In genomic region chr7:35790201-35790600, GRCm38 (mm10) we compare ENCODE assay signal across 10 mouse cellular contexts. TPM values are rescaled to one million over a fixed set of nuclear protein-coding genes. Genes with fewer than 3 reads are reported as not detected.
A peak's percentile ranks its signal among the peaks of the same experiment; 100 is the strongest.
DNase-seq lines count a peak whose midpoint lies in the region; ATAC-seq and TF ChIP-seq lines count a peak whose summit lies in the region.
"Had no signal": no experiment of that assay in that cellular context is flagged by ENCODE, and none has a peak within 500 bp of the region (broad histone marks: within the 10 kb centered on the region; RNA-seq: fewer than 3 reads in every experiment).

No protein-coding gene starts in this region.

- H3K4me1 ChIP-seq in liver, postnatal 0 days (ENCODE audit: insufficient read depth): peaks cover 11% of the 10 kb centered on the region
- H3K4me1 ChIP-seq in liver, embryonic 11.5 days (replicated peaks; ENCODE audit: control insufficient read depth, insufficient read depth, low read length): peaks cover 14% of the 10 kb centered on the region

- H3K9me3 ChIP-seq in liver, postnatal 0 days (ENCODE audit: low read length): no peaks in the 10 kb centered on the region
- H3K9me3 ChIP-seq in liver, embryonic 11.5 days (ENCODE audit: control insufficient read depth, low read length): no peaks in the 10 kb centered on the region

- no peak overlapping the region for H3K4me2 ChIP-seq in liver, postnatal 0 days (ENCODE audit: low read depth, low read length)
- no peak overlapping the region for H3K4me2 ChIP-seq in liver, embryonic 11.5 days

- H3K36me3 ChIP-seq in liver, postnatal 0 days (replicated peaks; ENCODE audit: insufficient read depth, low read length): peaks cover 67% of the 10 kb centered on the region
- H3K36me3 ChIP-seq in liver, embryonic 11.5 days (ENCODE audit: control insufficient read depth, insufficient read depth, low read length): peaks cover 52% of the 10 kb centered on the region

- H3K27ac ChIP-seq in liver, postnatal 0 days (ENCODE audit: low read depth): no peak overlapping the region
- no peak overlapping the region for H3K27ac ChIP-seq in liver, embryonic 11.5 days (ENCODE audit: low read depth, low read length)

- no peak for ATAC-seq in liver, postnatal 0 days
- no peak for ATAC-seq in liver, embryonic 11.5 days (replicated peaks; ENCODE audit: low FRiP score)
- peak; percentile 35; the same call in 1 of the 2 replicates for ATAC-seq in megakaryocyte progenitor cell, adult 5-6 weeks (replicated peaks; ENCODE audit: poor library complexity)
- no peak for ATAC-seq in monocyte, adult 5-6 weeks (replicated peaks; ENCODE audit: insufficient number of reproducible peaks, low FRiP score, low TSS enrichment, poor library complexity, severe bottlenecking)

- H3K27me3 ChIP-seq in liver, postnatal 0 days (ENCODE audit: insufficient read depth, low read length): no peaks in the 10 kb centered on the region
- no peaks in the 10 kb centered on the region for H3K27me3 ChIP-seq in liver, embryonic 11.5 days (replicated peaks; ENCODE audit: control insufficient read depth, insufficient read depth, low read length)

- TF ChIP-seq CTCF in liver, postnatal 0 days (IDR thresholded peaks at IDR 0.05; ENCODE audit: low read depth): peak; percentile 61

- TF ChIP-seq EP300 in liver, postnatal 0 days (IDR thresholded peaks at IDR 0.05; ENCODE audit: low read depth): no peak

- intact Hi-C loops in heart, postnatal 10 days (cut with DNase I): loop anchor here (5.0 kb wide), 1 partner anchor 1567 kb away; no protein-coding TSS in a partner anchor
- intact Hi-C loops in heart, postnatal 25 days (cut with DNase I): no loop called here

- no peak overlapping the region for H3K9ac ChIP-seq in liver, postnatal 0 days (replicated peaks)
- no peak overlapping the region for H3K9ac ChIP-seq in liver, embryonic 11.5 days (ENCODE audit: low read depth, low read length)

- H3K4me3 ChIP-seq in liver, postnatal 0 days (ENCODE audit: low read depth, low read length): no peak overlapping the region
- H3K4me3 ChIP-seq in liver, embryonic 11.5 days (ENCODE audit: low read depth, low read length): no peak overlapping the region

- 85% methylated on average over 8 of the region's 8 CpGs for WGBS in liver, postnatal 0 days (ENCODE audit: insufficient replicate concordance)
- WGBS in liver, embryonic 11.5 days: 87% methylated on average over 8 of the region's 8 CpGs

- DNase-seq in heart, postnatal 10 days: peak; percentile 8 to 27
- DNase-seq in heart, postnatal 25 days (ENCODE audit: low spot score): no peak
- no peak for DNase-seq in liver, postnatal 0 days
- no peak for DNase-seq in liver, embryonic 11.5 days (ENCODE audit: low spot score)
- peak; percentile 31 for DNase-seq in R1 (ENCODE audit: low read depth, low spot score)
- DNase-seq in left cerebral cortex, adult 9 months (ENCODE audit: low spot score in 2 of 2): no peak
- DNase-seq: cerebellum, adult 8-10 months; layer of hippocampus, adult 9-11 months had no signal

RNA-seq across cellular contexts. Expression of gene Zfp507, which starts 12.6 kb away (rescaled TPM):
- total RNA-seq in heart, postnatal 10 days (2021): 10 to 100 TPM; 19.4 to 21.5 TPM
- total RNA-seq in heart, postnatal 25 days (2021): 10 to 100 TPM; 11.3 to 12.3 TPM
- polyA plus RNA-seq in liver, postnatal 0 days (2015; fragmentation: Nextera tagmentation; extraction: Ambion mirVana): 3.2 and 3.8 TPM in 2 replicates
- 11.5 and 14.4 TPM in 2 replicates for polyA plus RNA-seq in liver, embryonic 11.5 days (2014; fragmentation: Nextera tagmentation; extraction: Ambion mirVana)
- total RNA-seq in megakaryocyte progenitor cell, adult 5-6 weeks (2015): 10.2 and 11.2 TPM in 2 replicates
- total RNA-seq in megakaryocyte progenitor cell, adult 5-6 weeks (2017): 11.2 and 13.1 TPM in 2 replicates
- 5.0 to 16.1 TPM (median 9.2 TPM) in 3 replicates for total RNA-seq in monocyte, adult 5-6 weeks (2017)

RNA-seq across cellular contexts. Expression of gene Dpy19l3, which starts 35.9 kb away (rescaled TPM):
- total RNA-seq in heart, postnatal 10 days (2021): 1 to 10 TPM; 8.9 to 9.0 TPM
- total RNA-seq in heart, postnatal 25 days (2021): 1 to 10 TPM; 2.1 to 4.6 TPM
- 6.0 and 8.1 TPM in 2 replicates for polyA plus RNA-seq in liver, postnatal 0 days (2015; fragmentation: Nextera tagmentation; extraction: Ambion mirVana)
- 17.1 and 22.9 TPM in 2 replicates for polyA plus RNA-seq in liver, embryonic 11.5 days (2014; fragmentation: Nextera tagmentation; extraction: Ambion mirVana)
- total RNA-seq in megakaryocyte progenitor cell, adult 5-6 weeks (2015): 24.5 and 25.6 TPM in 2 replicates
- total RNA-seq in megakaryocyte progenitor cell, adult 5-6 weeks (2017): 15.2 and 26.8 TPM in 2 replicates
- 5.0 to 14.2 TPM (median 9.7 TPM) in 3 replicates for total RNA-seq in monocyte, adult 5-6 weeks (2017)

Comparison
In these comparisons a context has a peak if more than half of its experiments do, and no peak if none do; other contexts are left out.
1. DNase-seq: peak in heart, postnatal 10 days (2 of 2) and R1 (single experiment); none in heart, postnatal 25 days (single experiment), liver, postnatal 0 days (single experiment), liver, embryonic 11.5 days (single experiment) and left cerebral cortex, adult 9 months (0 of 2).